ENCODE assay signal across 28 mouse cellular contexts in genomic region chr9:59684020-59684419, GRCm38 (mm10). TPM values are rescaled to one million over a fixed set of nuclear protein-coding genes. Genes with fewer than 3 reads are reported as not detected.
"Had no signal": no experiment of that assay in that cellular context is flagged by ENCODE, and none has a peak within 500 bp of the region (broad histone marks: within the 10 kb centered on the region; RNA-seq: fewer than 3 reads in every experiment).

No protein-coding gene starts in this region.

- H3K27me3 ChIP-seq: embryonic facial prominence, embryonic 15.5 days had no signal

- H3K9me3 ChIP-seq: embryonic facial prominence, embryonic 10.5 days; embryonic facial prominence, embryonic 12.5 days; embryonic facial prominence, embryonic 13.5 days; embryonic facial prominence, embryonic 15.5 days; forebrain, embryonic 10.5 days; forebrain, embryonic 12.5 days; forebrain, embryonic 13.5 days; forebrain, embryonic 15.5 days had no signal

- DNase-seq: cerebellum, adult 18-20 months; cerebellum, adult 2 months; cerebellum, adult 8-10 months; cerebellum, adult 9-10 months; cerebellum, adult 9-11 months; cerebellum, postnatal 10 days; cerebellum, postnatal 14 days; cerebellum, postnatal 25 days; cerebellum, postnatal 36 days; embryo, embryonic 11 days; forebrain, postnatal 0 days; gastrocnemius, adult 2 months; gastrocnemius, postnatal 10 days; gastrocnemius, postnatal 14 days; gastrocnemius, postnatal 25 days; gastrocnemius, postnatal 36 days; heart, adult 11 months had no signal

- ATAC-seq: forebrain, embryonic 13.5 days; forebrain, embryonic 14.5 days; forebrain, embryonic 15.5 days; forebrain, embryonic 16.5 days; forebrain, postnatal 0 days had no signal

- H3K4me3 ChIP-seq: embryonic facial prominence, embryonic 10.5 days; embryonic facial prominence, embryonic 12.5 days; embryonic facial prominence, embryonic 13.5 days; embryonic facial prominence, embryonic 15.5 days; erythroblast, embryonic 14.5 days; forebrain, embryonic 10.5 days; forebrain, embryonic 12.5 days; forebrain, embryonic 13.5 days; forebrain, embryonic 15.5 days; gastrocnemius, adult 2 months had no signal

- H3K4me1 ChIP-seq: embryonic facial prominence, embryonic 12.5 days had no signal

- H3K4me2 ChIP-seq: embryonic facial prominence, embryonic 12.5 days; embryonic facial prominence, embryonic 13.5 days; embryonic facial prominence, embryonic 15.5 days; forebrain, embryonic 12.5 days; forebrain, embryonic 13.5 days; forebrain, embryonic 15.5 days had no signal

- H3K9ac ChIP-seq: embryonic facial prominence, embryonic 12.5 days; embryonic facial prominence, embryonic 13.5 days; embryonic facial prominence, embryonic 15.5 days; forebrain, embryonic 12.5 days; forebrain, embryonic 13.5 days; forebrain, embryonic 15.5 days; forebrain, postnatal 0 days had no signal

- H3K27ac ChIP-seq: embryonic facial prominence, embryonic 10.5 days; embryonic facial prominence, embryonic 12.5 days; embryonic facial prominence, embryonic 13.5 days; embryonic facial prominence, embryonic 15.5 days; forebrain, embryonic 10.5 days; forebrain, embryonic 12.5 days; forebrain, embryonic 13.5 days; forebrain, embryonic 15.5 days; gastrocnemius, adult 2 months had no signal

RNA-seq across cellular contexts. Expression of gene Gramd2, which starts 4.1 kb away (rescaled TPM):
- polyA plus RNA-seq: erythroblast, embryonic 14.5 days had no signal
